Mouse (Mus musculus) C2C12 (cell line): ENCODE results near the gene Btbd35f5. TPM values are rescaled to one million over a fixed set of nuclear protein-coding genes. Genes with fewer than 3 reads are reported as not detected.
"Not testable (repeated sequence)": the region's sequence is repeated elsewhere in the genome, so short reads cannot be mapped to it uniquely, and the experiment has no call there.

Experiments used
- H3K27me3 ChIP-seq: one replicate; pipeline ENCODE4 v1.6.1; 2011; ENCODE audit not compliant: control insufficient read depth, insufficient read depth, insufficient read length
- H3K36me3 ChIP-seq: one replicate; pipeline ENCODE4 v1.6.1; 2011; ENCODE audit not compliant: control insufficient read depth, insufficient read depth
- H3K4me3 ChIP-seq: one replicate; pipeline ENCODE4 v1.5.1; 2011; ENCODE audit warnings: mild to moderate bottlenecking, control low read depth; ENCODE audit not compliant: poor library complexity, insufficient read depth, severe bottlenecking
- H3K79me2 ChIP-seq: one replicate; pipeline ENCODE4 v1.6.1; 2011; ENCODE audit not compliant: control insufficient read depth, insufficient read depth
- H3K79me3 ChIP-seq: one replicate; pipeline ENCODE4 v1.6.1; 2011; ENCODE audit warnings: low read depth, control low read depth
- H3ac ChIP-seq: one replicate; pipeline ENCODE3; 2011; ENCODE audit warnings: low read depth; ENCODE audit not compliant: control insufficient read depth, insufficient read length
- long read RNA-seq, 2 experiments: library from polyadenylated mRNA; unstranded; transcript quantifications; one replicate each; pipeline ENCODE4 v2.0.0; 2019 to 2020
- polyA plus RNA-seq: library from polyadenylated mRNA; unstranded; fragments of >200 nt; fragmentation: generic; extraction: Trizol; gene quantifications from one replicate; pipeline ENCODE4 v1.2.1, GENCODE M21; 2012; ENCODE audit warnings: missing spikeins

Gene Btbd35f5
- not detected for polyA plus RNA-seq
- long read RNA-seq, experiment 1 = 0 reads
- long read RNA-seq, experiment 2 = 0 reads

- H3ac ChIP-seq, H3K79me3 ChIP-seq, H3K27me3 ChIP-seq: not testable (repeated sequence)
These were observed at the start of gene Btbd35f5 for GRCm38 (mm10) chrX:32973597-32973996. Gene Btbd35f5 (plus strand): TSS chrX:32973897.

DNA sequence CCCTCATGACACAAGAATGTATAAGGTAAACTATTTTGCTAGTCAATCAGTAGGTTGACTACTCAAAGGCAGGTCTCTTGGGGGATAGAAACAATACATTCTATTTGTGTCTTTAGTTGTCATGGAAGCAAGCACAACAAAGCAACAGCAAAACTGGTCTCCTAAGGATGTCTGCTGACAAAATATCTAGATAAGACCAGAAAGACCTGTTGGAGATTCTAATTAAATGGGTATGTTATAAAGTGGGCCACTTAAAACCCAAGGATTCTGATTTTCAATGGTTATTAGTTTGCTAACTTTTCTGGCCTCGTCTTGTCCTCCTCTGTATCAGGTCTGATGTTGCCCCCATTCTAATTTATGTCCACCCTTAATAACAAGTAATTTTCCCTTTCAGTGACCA lies 32.2 kb upstream of the Btbd35f5 start, which contains the start of gene Gm21789:
Gene Gm21789, plus strand, starts transcription at position 301 of the 400 bp plus-strand sequence.
- H3ac ChIP-seq, H3K4me3 ChIP-seq, H3K79me2 ChIP-seq, H3K79me3 ChIP-seq, H3K27me3 ChIP-seq, H3K36me3 ChIP-seq: not testable (repeated sequence)

More at GRCm38 (mm10) chrX:32973597-32973996, at the start of gene Btbd35f5:
- H3K36me3 ChIP-seq, H3K4me3 ChIP-seq, H3K79me2 ChIP-seq: not testable (repeated sequence)

Other genes starting within 250 kb of the Btbd35f5 start
- not detected for gene Btbd35f21, start 247.8 kb upstream of the Btbd35f5 start, polyA plus RNA-seq
- not detected for gene Btbd35f30, start 79.3 kb upstream of the Btbd35f5 start, polyA plus RNA-seq
- gene Gm21789, start 32.1 kb upstream of the Btbd35f5 start, polyA plus RNA-seq = not detected